Mouse (Mus musculus) myocyte (in vitro differentiated cells): ENCODE data around the gene Ofd1.

Experiments
- E2F4 ChIP-seq: IDR thresholded peaks from one replicate; pipeline ENCODE4 v1.6.1; 2011; ENCODE audit warnings: mild to moderate bottlenecking, control low read depth, moderate library complexity; ENCODE audit not compliant: insufficient read depth
- POLR2A ChIP-seq: IDR thresholded peaks from one replicate; pipeline ENCODE4 v1.6.1; 2011; ENCODE audit warnings: low read depth, mild to moderate bottlenecking, control low read depth, moderate library complexity; ENCODE audit not compliant: insufficient read length

DNA sequence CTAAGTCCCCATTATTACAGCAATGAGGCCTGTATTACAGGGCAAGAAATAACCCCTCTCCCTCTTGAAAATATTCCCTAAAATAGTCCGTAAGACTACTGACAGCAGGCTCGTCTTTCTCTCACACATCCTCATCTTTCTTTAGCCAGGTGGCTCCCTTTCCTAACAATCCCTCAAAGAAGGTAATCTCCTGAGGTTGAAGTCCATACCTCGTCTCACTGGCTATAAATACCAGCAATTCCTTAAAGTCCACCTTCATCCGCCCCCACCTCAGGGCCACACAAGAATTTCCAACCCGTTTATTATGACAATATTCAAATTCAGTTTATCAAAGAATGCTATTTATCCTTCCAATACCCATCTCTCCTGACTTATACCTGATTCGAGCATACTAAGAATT, 32.1 kb upstream of the Ofd1 start:
- TF ChIP-seq E2F4: no peak
- no peak for TF ChIP-seq POLR2A
